Mouse (Mus musculus): ENCODE data around the gene Drosha. TPM values are rescaled to one million over a fixed set of nuclear protein-coding genes. Genes with fewer than 3 reads are reported as not detected.

The Drosha gene
- polyA plus RNA-seq, 1 experiment from 2014 or later, result 77.9 TPM

- Histone ChIP-seq H3K27ac (replicated peaks) (no peak overlapping the region), H3K4me3 (no peak overlapping the region), H3K27me3 (ENCODE audit: low read depth, poor library complexity, severe bottlenecking) (no peaks in the 10 kb centered on the region), H3K36me3 (peaks cover 90% of the 10 kb centered on the region), H3K9me3 (replicated peaks) (no peaks in the 10 kb centered on the region), H3K4me1 (no peaks in the 10 kb centered on the region)
- no peak for DNase-seq (ENCODE audit: low spot score)
- WGBS, result 92% methylated on average over 2 of the region's 2 CpGs
These were observed 51.7 kb downstream of the Drosha start for GRCm38 (mm10) chr15:12876266-12876665.

GRCm38 (mm10) chr15:12876881-12877280, 52.3 kb downstream of the Drosha start:
- Histone ChIP-seq H3K4me3 (no peak overlapping the region), H3K27ac (replicated peaks) (no peak overlapping the region), H3K36me3 (peaks cover 91% of the 10 kb centered on the region), H3K4me1 (no peaks in the 10 kb centered on the region), H3K27me3 (ENCODE audit: low read depth, poor library complexity, severe bottlenecking) (no peaks in the 10 kb centered on the region), H3K9me3 (replicated peaks) (no peaks in the 10 kb centered on the region)
- no peak for DNase-seq (ENCODE audit: low spot score)
- WGBS, result 94% methylated on average over 4 of the region's 4 CpGs

- H3K4me1 ChIP-seq, result no peaks in the 10 kb centered on the region
- no peak for DNase-seq (ENCODE audit: low spot score)
- H3K4me3 ChIP-seq, result no peak overlapping the region
- WGBS, result 93% methylated on average over 12 of the region's 12 CpGs
- no peaks in the 10 kb centered on the region for H3K27me3 ChIP-seq (ENCODE audit: low read depth, poor library complexity, severe bottlenecking)
- peaks cover 94% of the 10 kb centered on the region for H3K36me3 ChIP-seq
- no peaks in the 10 kb centered on the region for H3K9me3 ChIP-seq (replicated peaks)
- H3K27ac ChIP-seq (replicated peaks), result no peak overlapping the region
These were observed 53.3 kb downstream of the Drosha start for GRCm38 (mm10) chr15:12877934-12878333.

GRCm38 (mm10) chr15:12878581-12878980, 54.0 kb downstream of the Drosha start:
- DNase-seq (ENCODE audit: low spot score), result no peak
- Histone ChIP-seq H3K36me3 (peaks cover 96% of the 10 kb centered on the region), H3K4me1 (no peaks in the 10 kb centered on the region), H3K9me3 (replicated peaks) (no peaks in the 10 kb centered on the region), H3K27ac (replicated peaks) (no peak overlapping the region), H3K27me3 (ENCODE audit: low read depth, poor library complexity, severe bottlenecking) (no peaks in the 10 kb centered on the region), H3K4me3 (no peak overlapping the region)
- 96% methylated on average over 9 of the region's 9 CpGs for WGBS

- H3K9me3 ChIP-seq (replicated peaks), result no peaks in the 10 kb centered on the region
These were observed 55.3 kb downstream of the Drosha start for GRCm38 (mm10) chr15:12879937-12880336.

GRCm38 (mm10) chr15:12884855-12885254, 60.2 kb downstream of the Drosha start:
- Histone ChIP-seq H3K4me1 (no peaks in the 10 kb centered on the region), H3K27ac (replicated peaks) (no peak overlapping the region), H3K27me3 (ENCODE audit: low read depth, poor library complexity, severe bottlenecking) (no peaks in the 10 kb centered on the region), H3K36me3 (peaks cover 99% of the 10 kb centered on the region), H3K4me3 (no peak overlapping the region), H3K9me3 (replicated peaks) (no peaks in the 10 kb centered on the region)
- no peak for DNase-seq (ENCODE audit: low spot score)
- 93% methylated on average over 15 of the region's 15 CpGs for WGBS

More at GRCm38 (mm10) chr15:12879937-12880336, 55.3 kb downstream of the Drosha start:
- H3K4me1 ChIP-seq, result no peaks in the 10 kb centered on the region
- H3K36me3 ChIP-seq, result peaks cover 97% of the 10 kb centered on the region
- DNase-seq (ENCODE audit: low spot score), result no peak
- no peak overlapping the region for H3K4me3 ChIP-seq
- no peaks in the 10 kb centered on the region for H3K27me3 ChIP-seq (ENCODE audit: low read depth, poor library complexity, severe bottlenecking)
- 97% methylated on average over 8 of the region's 8 CpGs for WGBS
- H3K27ac ChIP-seq (replicated peaks), result no peak overlapping the region

GRCm38 (mm10) chr15:12885361-12885760, 60.7 kb downstream of the Drosha start:
- Histone ChIP-seq H3K9me3 (replicated peaks) (no peaks in the 10 kb centered on the region), H3K36me3 (peaks cover 99% of the 10 kb centered on the region), H3K4me3 (no peak overlapping the region), H3K27me3 (ENCODE audit: low read depth, poor library complexity, severe bottlenecking) (no peaks in the 10 kb centered on the region), H3K27ac (replicated peaks) (no peak overlapping the region), H3K4me1 (no peaks in the 10 kb centered on the region)
- DNase-seq (ENCODE audit: low spot score), result no peak
- WGBS, result 96% methylated on average over 11 of the region's 11 CpGs

GRCm38 (mm10) chr15:12887206-12887605, 62.6 kb downstream of the Drosha start:
- Histone ChIP-seq H3K27me3 (ENCODE audit: low read depth, poor library complexity, severe bottlenecking) (no peaks in the 10 kb centered on the region), H3K27ac (replicated peaks) (no peak overlapping the region), H3K36me3 (peaks cover 100% of the 10 kb centered on the region), H3K4me1 (no peaks in the 10 kb centered on the region), H3K4me3 (no peak overlapping the region), H3K9me3 (replicated peaks) (no peaks in the 10 kb centered on the region)
- DNase-seq (ENCODE audit: low spot score), result no peak
- whole genome bisulfite sequencing, result 89% methylated on average over 8 of the region's 8 CpGs

- H3K4me3 ChIP-seq, result no peak overlapping the region
- H3K36me3 ChIP-seq, result peaks cover 95% of the 10 kb centered on the region
- H3K27me3 ChIP-seq (ENCODE audit: low read depth, poor library complexity, severe bottlenecking), result no peaks in the 10 kb centered on the region
- H3K9me3 ChIP-seq (replicated peaks), result no peaks in the 10 kb centered on the region
- H3K27ac ChIP-seq (replicated peaks), result no peak overlapping the region
- no peaks in the 10 kb centered on the region for H3K4me1 ChIP-seq
- 93% methylated on average over 4 of the region's 4 CpGs for WGBS
- DNase-seq (ENCODE audit: low spot score), result no peak
These were observed 63.7 kb downstream of the Drosha start for GRCm38 (mm10) chr15:12888312-12888711.

GRCm38 (mm10) chr15:12889909-12890308, 65.3 kb downstream of the Drosha start:
- no peaks in the 10 kb centered on the region for H3K27me3 ChIP-seq (ENCODE audit: low read depth, poor library complexity, severe bottlenecking)
- 94% methylated on average over 11 of the region's 11 CpGs for WGBS

GRCm38 (mm10) chr15:12895426-12895825, 70.8 kb downstream of the Drosha start:
- no peak overlapping the region for H3K27ac ChIP-seq (replicated peaks)
- H3K36me3 ChIP-seq, result peaks cover 92% of the 10 kb centered on the region
- H3K9me3 ChIP-seq (replicated peaks), result no peaks in the 10 kb centered on the region
- H3K4me3 ChIP-seq, result no peak overlapping the region
- H3K4me1 ChIP-seq, result no peaks in the 10 kb centered on the region
- 96% methylated on average over 13 of the region's 13 CpGs for WGBS
- no peak for DNase-seq (ENCODE audit: low spot score)
- H3K27me3 ChIP-seq (ENCODE audit: low read depth, poor library complexity, severe bottlenecking), result no peaks in the 10 kb centered on the region

More at GRCm38 (mm10) chr15:12889909-12890308, 65.3 kb downstream of the Drosha start:
- no peak for DNase-seq (ENCODE audit: low spot score)
- no peak overlapping the region for H3K4me3 ChIP-seq
- H3K4me1 ChIP-seq, result no peaks in the 10 kb centered on the region
- peaks cover 95% of the 10 kb centered on the region for H3K36me3 ChIP-seq
- H3K27ac ChIP-seq (replicated peaks), result no peak overlapping the region
- H3K9me3 ChIP-seq (replicated peaks), result no peaks in the 10 kb centered on the region

- Histone ChIP-seq H3K9me3 (replicated peaks) (no peaks in the 10 kb centered on the region), H3K27ac (replicated peaks) (no peak overlapping the region), H3K4me3 (no peak overlapping the region), H3K27me3 (ENCODE audit: low read depth, poor library complexity, severe bottlenecking) (no peaks in the 10 kb centered on the region), H3K4me1 (no peaks in the 10 kb centered on the region), H3K36me3 (peaks cover 92% of the 10 kb centered on the region)
- 91% methylated on average over 18 of the region's 18 CpGs for WGBS
- no peak for DNase-seq (ENCODE audit: low spot score)
These were observed 71.7 kb downstream of the Drosha start for GRCm38 (mm10) chr15:12896022-12897009.

GRCm38 (mm10) chr15:12897831-12898230, 73.2 kb downstream of the Drosha start:
- WGBS, result 92% methylated on average over 8 of the region's 8 CpGs
- no peak overlapping the region for H3K27ac ChIP-seq (replicated peaks)
- H3K36me3 ChIP-seq, result peaks cover 97% of the 10 kb centered on the region
- H3K4me3 ChIP-seq, result no peak overlapping the region
- no peaks in the 10 kb centered on the region for H3K4me1 ChIP-seq
- DNase-seq (ENCODE audit: low spot score), result no peak
- H3K9me3 ChIP-seq (replicated peaks), result no peaks in the 10 kb centered on the region
- H3K27me3 ChIP-seq (ENCODE audit: low read depth, poor library complexity, severe bottlenecking), result no peaks in the 10 kb centered on the region

Data from midbrain, embryonic 10.5 days (tissue).